Mouse (Mus musculus) liver, adult 2 months (tissue): ENCODE data around the gene Nectin2. TPM values are rescaled to one million over a fixed set of nuclear protein-coding genes. Genes with fewer than 3 reads are reported as not detected.

Experiments
- DNase-seq: peaks from one replicate; pipeline ENCODE4 v3.0.0-alpha.2; 2011; ENCODE audit warnings: low read depth, low spot score; ENCODE audit errors: extremely low read depth
- H3K27ac ChIP-seq: fragments of 200-500 bp; replicated peaks from 2 replicates; pipeline ENCODE4 v1.5.1; 2012; ENCODE audit warnings: low read depth, mild to moderate bottlenecking, control low read depth, inconsistent platforms, low read length; ENCODE audit not compliant: insufficient read depth
- H3K27me3 ChIP-seq: fragments of 200-500 bp; 2 replicates; pipeline ENCODE4 v1.6.1; 2012; ENCODE audit warnings: mild to moderate bottlenecking, moderate library complexity, low read length, inconsistent platforms; ENCODE audit not compliant: control insufficient read depth, insufficient read depth
- H3K36me3 ChIP-seq: fragments of 200-500 bp; 2 replicates; pipeline ENCODE4 v1.6.1; 2012; ENCODE audit warnings: low read length, inconsistent platforms; ENCODE audit not compliant: control insufficient read depth, insufficient read depth
- H3K4me1 ChIP-seq: fragments of 200-500 bp; 2 replicates; pipeline ENCODE4 v1.6.1; 2011; ENCODE audit warnings: low read length; ENCODE audit not compliant: control insufficient read depth, insufficient read depth
- H3K4me3 ChIP-seq: fragments of 200-500 bp; 2 replicates; pipeline ENCODE4 v1.5.1; 2011; ENCODE audit warnings: low read depth, mild to moderate bottlenecking, control low read depth, low read length, moderate library complexity; ENCODE audit not compliant: insufficient read depth
- H3K79me2 ChIP-seq: fragments of 200-500 bp; 2 replicates; pipeline ENCODE4 v1.6.1; 2012; ENCODE audit warnings: inconsistent platforms, mild to moderate bottlenecking, low read length, moderate library complexity; ENCODE audit not compliant: control insufficient read depth, insufficient read depth
- H3K9ac ChIP-seq: fragments of 200-500 bp; 2 replicates; pipeline ENCODE4 v1.6.1; 2012; ENCODE audit warnings: low read depth, mild to moderate bottlenecking, control low read depth, inconsistent platforms, low read length
- CTCF ChIP-seq: fragments of 200-500 bp; IDR thresholded peaks from 2 replicates; pipeline ENCODE4 v1.5.1; 2011; ENCODE audit warnings: low read depth, low read length, control low read depth
- POLR2A ChIP-seq: fragments of 200-500 bp; IDR thresholded peaks from 2 replicates; pipeline ENCODE4 v1.6.1; 2011; ENCODE audit warnings: low read length, control low read depth; ENCODE audit not compliant: insufficient read depth; ENCODE audit errors: extremely low read depth
- WGBS: fragments of 180-500 bp; shearing (Covaris S2); methylation state at CpG from one replicate; pipeline ENCODE4 v1.1.7; 2018; 5-methylcytosine and 5-hydroxymethylcytosine counted together
- polyA plus RNA-seq: library from polyadenylated mRNA; depleted of rRNA; stranded (reverse); fragments of >200 nt; gene quantifications from 2 replicates; pipeline ENCODE4 v1.2.3, GENCODE M21; 2012
- total RNA-seq: library from RNA; depleted of rRNA; stranded (reverse); fragments of >200 nt; gene quantifications from 2 replicates; pipeline ENCODE4 v1.2.3, GENCODE M21; 2014

Nectin2 gene
- total and polyA plus RNA-seq, 2 experiments, result 17.8 to 68.7 TPM

- H3K79me2 ChIP-seq, result peaks cover 16% of the 10 kb centered on the region
- WGBS, result 11% methylated on average over 10 of the region's 10 CpGs
- TF ChIP-seq POLR2A, result peak; percentile 41; the same call in 1 of the 2 replicates
- no peak for TF ChIP-seq CTCF
- no peaks in the 10 kb centered on the region for H3K27me3 ChIP-seq
- H3K9ac ChIP-seq, result peak overlapping the region; percentile 60
- peak; percentile 96 for DNase-seq
- H3K4me1 ChIP-seq, result peaks cover 25% of the 10 kb centered on the region
- H3K4me3 ChIP-seq, result no peak overlapping the region
- H3K27ac ChIP-seq, result peak overlapping the region; percentile 80
- peaks cover 20% of the 10 kb centered on the region for H3K36me3 ChIP-seq
Observed at GRCm38 (mm10) chr7:19694336-19695212, 55.7 kb downstream of the Nectin2 start.

DNA sequence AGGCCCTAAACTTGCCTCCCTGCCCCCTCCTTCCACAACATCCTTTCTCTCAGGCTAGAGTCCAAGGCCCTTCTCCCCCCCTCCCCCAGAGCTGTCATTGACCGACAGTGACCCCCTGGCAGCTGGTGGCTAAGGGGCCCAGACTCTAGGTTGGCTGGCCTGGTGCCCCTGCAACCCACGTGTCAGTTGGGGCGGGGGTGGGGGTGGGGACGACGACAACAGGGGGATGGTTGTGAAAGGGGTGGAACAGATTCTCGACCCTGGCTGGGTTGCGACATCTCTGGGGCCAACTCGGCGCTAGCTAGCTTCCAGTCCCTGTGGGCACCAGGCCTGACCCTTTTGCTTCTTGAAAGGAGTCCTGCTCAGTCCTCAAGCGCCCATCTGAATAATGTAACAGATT, 56.9 kb downstream of the Nectin2 start:
- Histone ChIP-seq H3K4me3 (no peak overlapping the region), H3K27me3 (no peaks in the 10 kb centered on the region), H3K9ac (peak overlapping the region; percentile 60), H3K36me3 (peaks cover 20% of the 10 kb centered on the region), H3K27ac (peak overlapping the region; percentile 90), H3K4me1 (peaks cover 29% of the 10 kb centered on the region), H3K79me2 (peaks cover 16% of the 10 kb centered on the region)
- TF ChIP-seq CTCF, result no peak
- TF ChIP-seq POLR2A, result 0 out of 2 replicates have a peak, but pooled peaks have one; percentile 5
- WGBS, result 5% methylated on average over 10 of the region's 10 CpGs
- peak; percentile 92 for DNase-seq

DNA sequence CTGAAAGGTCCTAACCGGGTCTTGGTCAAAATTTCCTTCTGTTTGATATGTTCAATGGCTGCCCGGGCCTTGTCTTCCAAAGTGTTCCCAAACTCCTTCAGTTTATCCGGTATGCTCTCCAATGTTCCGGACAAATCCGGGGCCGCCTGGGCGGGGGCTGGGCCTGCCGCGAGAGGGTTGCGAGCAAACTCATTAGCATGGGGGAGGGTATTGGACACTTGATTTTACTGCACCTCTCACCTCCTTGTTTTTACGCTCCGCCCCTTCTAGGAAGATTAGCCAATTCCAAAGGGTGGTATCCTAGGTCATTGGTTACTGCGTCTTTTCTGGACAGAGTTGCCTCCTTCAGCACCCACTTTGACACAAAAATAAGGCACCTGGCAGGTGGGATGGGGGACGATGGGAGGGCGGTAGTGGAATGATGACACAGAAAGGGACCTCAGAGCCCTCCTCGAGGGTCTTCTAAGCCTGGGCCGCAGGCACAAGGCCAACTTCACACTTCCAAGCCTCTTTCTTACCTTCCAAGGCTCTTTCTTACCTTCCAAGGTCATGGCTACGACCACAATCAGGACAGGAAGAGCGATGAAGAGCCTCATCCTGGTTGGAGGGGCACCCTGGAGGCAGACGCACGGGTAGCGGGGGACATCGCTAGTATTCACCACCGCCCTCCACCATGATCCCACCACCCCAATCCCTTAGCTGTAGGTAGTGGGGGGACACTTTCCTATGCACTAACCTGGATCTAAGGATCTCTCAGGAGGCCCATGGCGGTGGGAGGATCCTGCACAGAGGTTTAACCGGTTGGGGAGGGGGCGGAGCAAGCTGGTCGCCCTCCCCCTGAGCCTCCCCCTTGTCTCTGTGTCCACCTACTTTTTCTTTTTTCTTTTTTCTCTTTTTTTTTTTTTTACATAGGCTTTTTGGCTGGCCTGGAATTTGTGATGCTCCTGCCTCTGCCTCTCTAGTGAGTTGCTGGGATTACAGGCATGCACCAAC, 58.1 kb downstream of the Nectin2 start, which contains the start of gene Apoc1:
TSS of gene Apoc1 (minus strand) at position 788 of the 993 bp plus-strand sequence.
- H3K4me1 ChIP-seq, result peaks cover 29% of the 10 kb centered on the region
- H3K36me3 ChIP-seq, result peaks cover 13% of the 10 kb centered on the region
- H3K79me2 ChIP-seq, result peaks cover 10% of the 10 kb centered on the region; the same call in 1 of the 2 replicates
- WGBS, result 17% methylated on average over 28 of the region's 28 CpGs
- peak; percentile 91 for DNase-seq
- no peaks in the 10 kb centered on the region for H3K27me3 ChIP-seq
- H3K4me3 ChIP-seq, result peak within 1 kb of the TSS; percentile 73
- H3K9ac ChIP-seq, result peak within 1 kb of the TSS; percentile 83
- H3K27ac ChIP-seq, result peak within 1 kb of the TSS; percentile 90
- TF ChIP-seq CTCF, result no peak; the same call in 1 of the 2 replicates
- peak; percentile 92 for TF ChIP-seq POLR2A

GRCm38 (mm10) chr7:19691434-19691833, 58.8 kb downstream of the Nectin2 start:
- peak; percentile 82 for DNase-seq
- Histone ChIP-seq H3K36me3 (peaks cover 6% of the 10 kb centered on the region), H3K27me3 (no peaks in the 10 kb centered on the region), H3K4me3 (peak overlapping the region; percentile 73), H3K79me2 (peaks cover 3% of the 10 kb centered on the region; the same call in 1 of the 2 replicates), H3K4me1 (peaks cover 33% of the 10 kb centered on the region), H3K27ac (peak overlapping the region; percentile 90), H3K9ac (peak overlapping the region; percentile 83)
- no peak; the same call in 1 of the 2 replicates for TF ChIP-seq POLR2A
- TF ChIP-seq CTCF, result no peak
- WGBS, result 19% methylated on average over 6 of the region's 6 CpGs

DNA sequence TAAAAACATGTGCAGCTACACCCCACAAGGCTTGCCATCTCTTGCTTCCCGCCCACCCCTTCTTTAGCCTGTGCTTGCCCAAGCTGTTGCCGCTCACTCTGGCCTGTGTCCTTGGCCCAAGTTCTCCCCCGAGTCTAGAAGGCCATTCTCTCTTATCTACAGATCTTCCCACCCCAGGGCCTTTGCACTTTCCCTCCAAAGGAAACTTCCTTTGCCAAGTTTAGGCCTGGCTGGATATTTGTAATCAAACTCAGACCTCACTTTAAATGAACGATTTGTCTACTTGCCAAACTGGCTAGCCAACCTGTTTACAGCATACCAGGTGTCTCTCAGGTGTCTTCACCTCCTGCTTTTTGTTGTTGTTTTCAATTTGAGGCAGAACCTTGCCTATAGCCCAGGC, 59.4 kb downstream of the Nectin2 start:
- H3K27me3 ChIP-seq, result no peaks in the 10 kb centered on the region
- peak; percentile 90 for DNase-seq
- H3K4me1 ChIP-seq, result peaks cover 36% of the 10 kb centered on the region
- H3K9ac ChIP-seq, result peak overlapping the region; percentile 83
- peak overlapping the region; percentile 73 for H3K4me3 ChIP-seq
- TF ChIP-seq CTCF, result no peak
- TF ChIP-seq POLR2A, result peak; percentile 28; the same call in 1 of the 2 replicates
- H3K79me2 ChIP-seq, result no peaks in the 10 kb centered on the region
- peaks cover under 1% of the 10 kb centered on the region; the same call in 1 of the 2 replicates for H3K36me3 ChIP-seq
- H3K27ac ChIP-seq, result peak overlapping the region; percentile 90
- WGBS, result 5% methylated on average over 4 of the region's 4 CpGs
